Mouse (Mus musculus): ENCODE measurements around the gene Arf1. TPM values are rescaled to one million over a fixed set of nuclear protein-coding genes. Genes with fewer than 3 reads are reported as not detected.

The Arf1 gene
- 300 and 320 TPM in 2 replicates for total RNA-seq (2017)

DNA sequence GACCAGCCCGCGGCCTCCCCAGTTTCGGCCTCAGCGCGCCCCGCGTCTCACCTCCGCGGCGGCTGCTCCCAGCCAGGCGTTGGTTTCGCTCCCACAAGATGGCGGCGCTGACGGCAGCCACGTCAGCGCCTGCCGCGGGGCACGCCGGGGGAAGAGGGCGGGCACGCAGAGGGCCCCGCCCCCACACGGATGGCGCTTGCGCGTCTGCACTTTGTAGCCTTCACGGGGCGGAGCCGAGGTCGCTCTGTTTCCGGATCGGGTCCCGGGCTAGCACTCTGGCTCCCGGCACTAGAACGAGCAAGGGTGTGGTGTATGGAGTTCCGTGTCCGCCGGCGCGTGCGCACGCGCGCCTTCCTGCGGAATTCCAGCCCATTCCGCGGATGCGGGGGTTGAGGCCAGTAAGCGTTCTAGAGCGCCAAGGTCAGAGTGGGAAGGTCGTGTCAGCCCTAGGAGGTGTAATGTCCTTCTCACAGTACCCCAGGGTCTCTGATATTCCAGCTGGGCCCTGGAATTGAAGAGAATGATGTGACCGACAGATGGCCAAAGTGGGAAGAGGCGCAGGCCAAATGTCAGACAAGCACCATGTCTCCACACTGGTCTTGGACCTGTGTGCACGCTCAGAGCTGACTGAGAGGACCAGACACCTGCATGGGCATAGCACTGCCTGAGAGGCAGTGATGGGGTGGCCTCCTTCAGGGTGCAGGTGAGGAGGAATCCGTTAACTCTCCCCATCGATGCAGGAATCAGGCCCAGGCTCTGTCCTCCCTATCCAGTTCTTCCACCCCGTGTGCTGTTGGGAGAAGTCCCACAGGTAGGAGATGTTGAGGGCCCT is at the start of gene Arf1:
TSS of gene Arf1 (minus strand) at position 149 of the 832 bp plus-strand sequence.
- peak; percentile 84 for ATAC-seq (replicated peaks; ENCODE audit: low read depth, poor library complexity, severe bottlenecking)

DNA sequence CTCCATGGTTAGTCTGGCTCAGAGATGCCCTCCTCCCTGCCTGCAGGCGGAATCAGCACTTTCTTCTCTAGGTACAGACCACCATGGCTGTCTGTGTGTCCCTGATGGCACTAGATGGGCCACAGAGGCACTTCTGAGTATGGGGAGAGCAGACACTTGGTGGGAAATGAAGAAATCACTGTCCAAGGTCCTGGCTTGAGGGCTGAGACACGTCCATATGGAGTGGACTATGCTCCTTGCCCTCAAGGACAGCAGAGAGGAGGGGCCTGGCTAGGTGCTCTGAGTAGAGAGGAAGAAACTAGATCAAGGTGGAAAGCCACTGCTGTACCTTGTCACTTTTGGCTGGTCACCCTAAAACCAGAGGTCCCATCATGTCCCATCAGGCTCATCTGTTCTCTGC is 48.8 kb upstream of the Arf1 start:
- no peak for ATAC-seq (replicated peaks; ENCODE audit: low read depth, poor library complexity, severe bottlenecking)

DNA sequence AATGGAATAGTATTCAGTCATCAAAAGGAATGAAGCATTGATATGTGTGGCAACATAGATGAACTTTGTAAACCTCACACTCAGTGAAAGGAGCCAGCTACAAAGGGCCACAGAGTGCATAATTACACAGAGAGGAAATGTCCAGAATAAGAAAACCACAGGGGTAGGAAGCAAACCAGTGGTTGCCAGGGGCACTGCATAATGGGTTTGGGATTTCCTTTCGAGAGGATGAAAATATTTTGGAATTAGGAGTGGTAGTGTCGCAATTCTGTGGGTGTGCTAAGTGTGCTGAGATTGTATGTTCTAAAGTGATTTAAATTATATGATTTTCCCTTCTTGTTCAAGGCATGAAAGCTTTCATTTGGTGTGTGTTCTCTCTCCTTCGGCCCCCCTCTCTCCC is 46.1 kb upstream of the Arf1 start:
- no peak for ATAC-seq (replicated peaks; ENCODE audit: low read depth, poor library complexity, severe bottlenecking)

DNA sequence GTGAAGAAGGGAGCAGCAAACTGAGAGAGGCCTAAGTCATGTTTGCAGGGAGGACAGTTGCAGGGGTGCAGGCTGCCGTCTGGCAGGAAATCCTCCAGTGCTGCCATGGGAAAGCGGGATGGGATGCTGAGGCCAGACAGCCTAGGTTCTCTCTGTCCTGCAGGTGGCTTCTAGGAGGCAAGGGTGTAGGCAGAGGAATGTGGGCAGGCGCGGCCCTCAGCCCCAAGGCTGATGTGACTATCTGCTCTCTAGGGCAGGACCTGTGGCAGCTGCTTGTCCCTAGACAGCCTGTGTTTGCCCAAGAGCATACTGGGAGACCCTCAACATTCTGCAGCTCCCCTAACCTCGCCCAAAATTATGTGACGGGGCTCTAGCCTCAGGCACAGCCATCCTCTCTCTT is 38.7 kb upstream of the Arf1 start:
- ATAC-seq (replicated peaks; ENCODE audit: low read depth, poor library complexity, severe bottlenecking), result no peak

DNA sequence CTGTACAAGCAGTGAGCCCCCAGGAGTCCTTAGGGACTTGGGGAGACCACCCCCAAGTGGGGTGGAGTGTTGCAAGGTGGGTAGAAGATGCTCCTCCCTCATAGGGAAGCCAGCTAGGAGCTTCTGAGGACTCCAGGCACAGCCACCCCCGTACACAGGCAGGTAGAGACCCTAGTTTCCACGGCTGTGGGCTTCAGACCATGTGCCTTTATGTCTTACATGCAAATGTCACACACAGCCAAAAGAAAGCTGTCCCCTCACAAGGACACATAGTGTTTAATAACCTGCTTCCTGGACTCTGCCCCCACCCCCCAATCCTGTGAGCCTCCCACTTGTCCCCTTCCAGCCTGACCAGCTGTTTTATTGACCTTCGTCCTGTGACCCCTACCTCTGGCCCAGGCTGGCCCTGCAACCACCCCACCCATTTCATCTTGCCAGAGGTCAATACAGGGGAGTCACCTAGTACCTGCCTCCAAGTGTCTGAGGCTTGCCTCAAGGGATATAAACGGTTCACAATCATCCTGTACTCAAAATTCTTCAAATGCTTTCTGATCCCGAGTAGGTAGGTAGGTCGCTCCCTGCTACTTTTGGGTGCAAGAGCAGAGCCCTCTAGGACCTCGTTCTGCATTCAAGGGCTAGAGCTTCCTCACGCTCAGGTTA is 37.2 kb upstream of the Arf1 start:
- no peak for ATAC-seq (replicated peaks; ENCODE audit: low read depth, poor library complexity, severe bottlenecking)

DNA sequence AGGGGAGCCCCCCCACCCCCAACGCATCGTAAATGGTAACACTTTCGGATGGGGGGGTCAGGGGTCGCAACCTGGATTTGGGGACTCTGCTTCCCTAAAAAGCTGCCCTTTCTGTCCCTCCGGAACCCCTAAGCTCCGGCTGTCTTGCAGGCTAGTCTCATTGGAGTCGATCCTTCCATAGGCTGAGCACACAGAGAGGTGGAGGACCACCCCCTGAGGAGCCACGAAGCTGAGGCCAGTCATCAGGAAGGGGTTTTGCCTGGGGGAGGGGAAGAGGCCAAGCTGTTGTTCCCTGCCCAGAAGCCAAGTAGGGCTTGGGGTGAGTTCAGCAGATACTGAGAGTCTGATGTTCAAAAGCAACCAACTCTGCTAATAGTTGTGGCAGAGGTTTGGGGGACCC is 36.5 kb upstream of the Arf1 start:
- ATAC-seq (replicated peaks; ENCODE audit: low read depth, poor library complexity, severe bottlenecking), result no peak

DNA sequence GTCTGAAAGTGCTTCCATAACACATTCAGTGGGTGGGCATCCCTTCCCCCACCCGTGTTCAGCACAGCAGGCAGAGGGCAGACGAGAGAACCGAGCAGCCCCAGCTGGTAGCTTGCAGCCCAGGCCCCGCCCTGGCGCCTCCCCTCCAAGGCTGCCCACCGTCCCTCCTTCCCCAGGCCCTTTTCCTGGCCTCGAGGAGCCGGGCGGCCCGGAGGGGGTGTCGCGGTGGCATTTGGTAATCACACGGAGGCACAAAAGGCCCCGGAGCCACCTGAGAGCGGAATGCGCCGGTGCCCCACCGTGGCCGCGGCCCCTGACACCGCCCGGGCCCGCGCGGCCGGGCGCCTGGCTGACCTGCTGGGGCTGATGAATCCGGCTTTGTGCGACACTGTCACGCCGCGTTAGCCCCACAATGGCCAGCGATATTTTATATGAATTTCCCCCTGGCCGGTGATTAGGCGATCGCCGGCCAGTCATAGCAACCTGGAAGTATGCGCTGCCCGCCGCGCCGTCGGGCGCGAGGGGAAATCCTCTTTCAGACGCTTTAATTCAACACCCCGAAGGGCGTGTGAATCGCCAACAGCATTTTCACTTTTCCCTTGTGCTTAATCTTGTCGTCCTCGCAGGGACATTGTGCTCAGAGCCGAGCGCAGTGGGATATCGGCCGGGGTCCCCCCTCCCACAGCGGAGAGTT is 35.9 kb upstream of the Arf1 start:
- ATAC-seq (replicated peaks; ENCODE audit: low read depth, poor library complexity, severe bottlenecking), result peak; percentile 34

DNA sequence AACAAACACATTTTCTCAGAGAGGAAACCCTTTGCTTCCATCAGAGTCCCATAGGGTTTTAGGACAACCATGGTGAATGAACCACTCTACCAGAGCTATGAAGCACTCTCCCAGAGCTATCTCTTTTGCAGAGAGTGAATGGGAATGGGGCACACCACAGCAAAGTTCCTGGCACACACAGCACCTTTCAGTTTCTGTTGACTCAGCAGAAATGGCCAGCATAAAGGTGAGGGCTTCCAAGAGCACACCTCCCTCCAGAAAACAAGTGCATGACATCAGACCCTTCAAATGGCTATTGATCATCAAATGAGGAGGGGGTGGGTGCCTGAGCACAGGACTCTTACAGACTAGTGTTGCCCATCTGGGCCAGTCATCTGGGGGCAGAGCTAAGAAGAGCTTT is 34.2 kb upstream of the Arf1 start:
- no peak for ATAC-seq (replicated peaks; ENCODE audit: low read depth, poor library complexity, severe bottlenecking)

DNA sequence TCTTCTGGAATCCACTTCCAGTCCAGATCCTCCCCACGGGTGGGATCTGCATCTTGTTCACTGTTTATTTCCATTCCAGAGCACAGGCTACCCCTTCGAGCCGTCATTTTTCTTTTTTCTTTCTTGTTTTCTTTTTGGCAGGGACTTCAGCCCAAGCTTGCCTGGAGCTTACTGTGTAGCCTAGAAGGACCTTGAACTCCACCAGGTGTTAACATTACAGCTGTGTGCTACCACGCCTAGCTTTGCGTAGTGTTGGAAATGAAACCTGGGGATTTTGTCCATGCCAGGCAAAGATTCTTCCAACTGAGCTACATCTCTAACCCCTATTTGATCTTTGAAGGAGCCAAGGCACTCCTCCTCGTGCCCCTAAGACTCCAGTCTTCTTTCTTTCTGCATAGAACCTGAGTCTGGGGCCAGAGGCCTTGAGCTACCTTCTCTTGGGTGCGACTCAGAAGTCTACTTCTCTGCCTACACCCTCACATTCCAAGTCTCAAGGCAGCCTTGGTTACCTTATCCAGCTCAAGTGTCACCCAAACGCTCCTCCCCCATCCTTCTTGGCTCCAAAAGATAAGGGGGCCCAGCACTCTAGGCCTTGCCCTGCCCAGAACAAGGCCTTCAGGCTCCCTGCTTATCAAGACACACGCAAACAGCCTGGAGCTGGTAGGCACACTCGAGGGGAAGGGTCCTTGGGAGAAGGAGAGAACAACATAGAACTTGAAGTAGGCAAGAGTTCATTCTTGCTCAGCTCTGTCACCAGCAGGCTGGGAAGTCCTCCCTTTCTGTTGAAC is 32.8 kb upstream of the Arf1 start:
- peak; percentile 71 for ATAC-seq (replicated peaks; ENCODE audit: low read depth, poor library complexity, severe bottlenecking)

DNA sequence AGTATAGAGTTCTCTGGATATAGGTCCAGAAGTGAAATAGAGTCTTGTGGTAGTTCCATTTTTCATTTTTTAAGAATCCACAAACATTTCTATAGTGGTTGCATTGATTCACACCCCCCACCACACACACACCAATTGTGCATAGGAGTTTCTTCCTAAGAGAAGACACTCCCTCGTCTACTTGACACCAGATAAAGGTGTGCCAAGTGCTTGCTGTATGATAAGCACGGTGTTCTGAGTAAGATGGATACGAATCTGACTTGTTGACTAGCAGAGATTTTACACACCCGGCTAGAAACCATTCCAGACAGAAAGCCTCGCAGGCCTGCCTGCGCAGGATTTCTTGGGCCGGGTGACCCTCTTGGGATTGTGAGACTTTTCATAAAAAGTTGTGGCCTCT is 31.6 kb upstream of the Arf1 start:
- ATAC-seq (replicated peaks; ENCODE audit: low read depth, poor library complexity, severe bottlenecking), result no peak

DNA sequence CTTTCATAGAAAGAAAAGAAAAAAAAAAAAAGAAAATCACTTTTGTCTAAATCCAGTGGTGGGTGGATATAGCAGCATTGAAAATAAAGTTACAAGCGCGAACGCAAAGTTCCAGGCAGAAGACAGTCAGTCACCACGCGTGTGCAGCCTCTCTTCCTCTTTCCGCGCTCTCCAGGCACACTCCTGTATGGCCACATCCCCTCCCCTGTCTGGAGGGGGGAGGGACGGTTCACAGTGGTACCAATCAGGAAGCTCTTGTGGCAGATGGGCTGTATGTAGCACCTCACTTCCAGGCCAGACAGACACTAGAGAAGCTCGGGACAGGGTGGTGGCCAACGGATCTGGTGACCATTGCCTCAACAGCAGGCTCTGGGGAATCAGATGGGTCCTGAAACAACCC is 20.0 kb upstream of the Arf1 start:
- peak; percentile 87 for ATAC-seq (replicated peaks; ENCODE audit: low read depth, poor library complexity, severe bottlenecking)

DNA sequence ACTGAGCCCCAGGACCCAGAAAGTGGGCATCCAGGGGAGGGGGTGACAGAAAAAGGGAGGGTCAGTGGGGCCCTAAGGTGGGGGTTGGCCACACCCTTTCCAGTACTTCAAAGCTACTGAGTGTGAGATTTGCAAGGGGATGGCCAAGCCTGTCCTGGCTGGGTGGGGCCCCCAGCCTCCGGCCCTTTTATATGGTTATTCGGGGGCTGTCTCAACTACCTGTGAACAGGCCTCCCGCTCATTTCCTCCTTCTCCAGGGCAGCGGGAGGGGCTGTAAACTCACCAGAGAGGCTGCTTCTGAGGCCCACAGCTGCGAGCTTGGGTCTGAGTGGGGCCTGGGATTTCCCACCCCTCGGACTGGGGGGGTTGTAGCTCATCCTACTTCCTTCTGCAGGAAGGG is 15.8 kb upstream of the Arf1 start:
- no peak for ATAC-seq (replicated peaks; ENCODE audit: low read depth, poor library complexity, severe bottlenecking)

DNA sequence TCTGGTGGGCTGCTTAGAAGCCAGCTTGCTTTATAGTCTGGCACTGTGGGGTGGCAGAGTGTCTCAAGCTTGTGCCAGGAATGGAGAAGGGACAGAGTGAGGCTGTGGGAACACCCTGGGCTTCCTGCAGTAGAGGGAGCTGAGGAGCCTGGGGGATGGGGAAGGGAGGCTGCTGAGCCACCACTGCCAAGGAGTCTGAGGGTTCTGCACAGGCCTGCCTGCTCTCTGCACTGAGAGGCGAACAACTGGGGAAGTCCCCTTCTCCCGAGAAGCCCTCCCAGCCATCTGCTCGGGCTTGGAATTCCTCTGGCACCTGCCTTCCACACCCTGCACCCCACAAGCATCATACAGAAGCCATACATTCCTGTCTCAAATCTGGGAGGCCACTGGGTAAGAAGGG is 13.8 kb upstream of the Arf1 start:
- no peak for ATAC-seq (replicated peaks; ENCODE audit: low read depth, poor library complexity, severe bottlenecking)

DNA sequence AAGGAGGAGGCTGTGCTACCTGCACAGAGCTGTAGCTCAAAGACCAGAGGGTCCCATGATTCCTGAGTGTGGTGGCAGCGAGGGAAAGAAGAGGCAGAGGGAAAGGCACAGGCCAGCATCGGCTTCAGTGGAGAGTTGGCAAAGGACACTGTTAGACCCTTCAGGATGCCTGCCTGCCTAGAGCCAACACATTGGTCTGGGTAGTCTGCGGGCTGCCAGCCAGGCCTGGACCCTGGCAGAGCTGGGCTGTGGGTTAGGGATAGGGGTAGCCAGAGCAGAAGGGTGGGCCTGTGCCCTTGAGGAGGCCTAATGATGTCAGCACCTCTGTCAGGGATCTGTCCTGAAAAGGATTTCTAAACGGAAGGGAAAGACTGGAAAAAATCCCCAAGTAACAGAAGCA is 11.7 kb upstream of the Arf1 start:
- no peak for ATAC-seq (replicated peaks; ENCODE audit: low read depth, poor library complexity, severe bottlenecking)

DNA sequence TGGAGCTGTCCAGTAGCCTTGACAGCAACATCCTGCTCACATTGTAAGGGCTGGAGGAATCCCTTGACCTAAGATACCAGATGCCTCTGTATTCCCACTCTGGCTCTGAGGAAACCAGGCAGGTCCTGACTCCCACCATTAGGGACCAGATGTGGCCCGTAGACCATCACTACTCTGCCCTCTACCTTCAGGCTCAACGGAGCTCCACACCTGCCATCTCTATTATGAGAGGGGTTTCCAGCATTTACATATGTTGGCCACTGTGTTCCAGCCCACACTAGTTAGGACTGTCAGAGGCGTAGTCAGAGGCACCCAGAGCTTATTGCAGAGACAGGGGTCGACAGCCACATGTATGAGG is 11.3 kb upstream of the Arf1 start:
- ATAC-seq (replicated peaks; ENCODE audit: low read depth, poor library complexity, severe bottlenecking), result no peak

DNA sequence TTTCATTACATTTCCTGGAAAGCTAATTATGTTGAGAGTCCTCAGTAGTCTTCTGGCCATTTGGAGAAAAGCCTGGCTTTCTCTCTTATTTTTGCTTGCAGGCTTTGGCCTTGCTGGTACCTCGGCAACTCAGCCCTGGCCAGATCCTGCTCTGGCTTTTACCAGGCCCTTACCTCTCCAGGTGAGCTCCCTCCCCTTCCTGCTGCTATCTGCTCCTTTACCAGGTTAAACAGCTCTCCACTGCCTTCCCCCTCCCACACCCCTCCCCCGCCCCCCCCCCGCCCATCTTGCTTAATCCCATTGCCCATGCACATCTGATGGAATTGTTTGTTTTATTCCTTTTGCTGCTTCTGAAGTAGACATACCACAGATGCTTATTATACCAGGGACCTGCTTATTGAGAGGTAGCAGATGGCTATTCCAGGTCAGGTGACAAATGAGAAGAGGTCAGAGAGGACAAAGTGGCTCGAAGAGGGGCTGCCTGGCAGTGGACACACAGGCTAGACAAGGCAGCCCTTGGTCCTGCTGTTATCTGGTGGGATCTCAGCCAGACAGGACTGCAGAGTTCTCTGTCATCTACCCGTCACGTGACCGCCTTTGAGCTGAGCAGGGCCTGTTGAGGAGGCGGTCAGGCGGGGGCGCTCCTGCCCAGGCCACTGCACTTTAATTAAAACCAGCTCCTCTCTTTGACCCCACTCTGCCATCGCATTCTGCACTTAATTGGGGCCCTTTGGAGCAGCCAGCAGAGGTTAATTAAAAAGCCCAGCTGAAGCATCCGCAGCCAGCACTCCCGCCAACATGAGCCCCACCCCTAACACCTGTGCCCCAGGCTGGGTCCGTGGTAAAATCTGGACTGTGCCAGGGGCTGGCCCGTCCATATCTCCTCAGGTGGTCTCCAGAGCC is 10.7 kb upstream of the Arf1 start:
- ATAC-seq (replicated peaks; ENCODE audit: low read depth, poor library complexity, severe bottlenecking), result peak; percentile 86

DNA sequence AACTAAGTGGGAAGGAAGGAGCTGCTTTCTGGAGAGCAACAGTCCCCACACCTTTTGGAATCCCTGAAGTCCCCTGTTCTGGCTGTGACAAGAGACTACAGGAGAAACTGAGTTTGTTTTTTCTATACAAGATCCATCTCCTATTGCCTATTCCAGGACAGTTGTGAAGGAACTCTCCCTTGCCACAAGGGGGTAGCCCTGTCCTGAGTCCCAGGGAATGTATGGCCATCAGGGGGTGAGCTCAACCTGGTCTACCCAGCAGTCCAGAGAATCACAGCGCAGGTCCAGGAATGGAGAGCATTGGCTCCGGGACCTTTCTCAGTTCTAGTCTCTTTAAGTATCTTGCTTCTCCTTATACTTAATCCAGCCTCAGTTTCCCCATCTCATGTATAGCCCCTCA is 4.7 kb upstream of the Arf1 start:
- no peak for ATAC-seq (replicated peaks; ENCODE audit: low read depth, poor library complexity, severe bottlenecking)

DNA sequence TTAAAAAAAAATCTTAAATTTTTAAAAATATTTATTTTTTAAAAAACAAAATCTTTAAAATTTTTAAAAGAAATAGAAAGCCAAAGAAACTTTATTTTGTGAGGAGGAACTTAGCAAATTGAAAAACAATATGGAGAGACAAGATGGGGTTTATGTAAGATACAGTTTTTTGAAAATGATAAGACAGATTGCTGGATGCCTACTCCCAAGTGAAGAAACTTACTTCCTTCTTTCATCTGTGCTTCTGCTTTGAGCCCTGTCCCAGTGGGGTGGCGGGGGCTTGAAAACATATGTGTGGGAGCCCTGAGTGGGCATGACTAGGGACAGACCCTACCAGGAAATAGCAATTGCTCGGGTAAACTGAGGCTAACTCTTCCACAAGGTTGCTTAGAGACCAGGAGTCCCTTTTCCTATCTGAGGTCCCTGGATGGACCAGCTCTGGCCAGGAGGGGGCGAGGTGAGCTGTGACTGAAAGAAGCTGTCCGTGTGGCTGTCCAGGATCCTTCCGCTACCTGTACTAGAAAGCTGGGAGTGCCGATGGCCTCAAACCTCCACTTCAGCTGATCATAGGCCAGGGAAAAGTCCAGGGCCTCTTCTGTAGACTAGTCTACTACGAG is 2.2 kb upstream of the Arf1 start:
- peak; percentile 43 for ATAC-seq (replicated peaks; ENCODE audit: low read depth, poor library complexity, severe bottlenecking)

DNA sequence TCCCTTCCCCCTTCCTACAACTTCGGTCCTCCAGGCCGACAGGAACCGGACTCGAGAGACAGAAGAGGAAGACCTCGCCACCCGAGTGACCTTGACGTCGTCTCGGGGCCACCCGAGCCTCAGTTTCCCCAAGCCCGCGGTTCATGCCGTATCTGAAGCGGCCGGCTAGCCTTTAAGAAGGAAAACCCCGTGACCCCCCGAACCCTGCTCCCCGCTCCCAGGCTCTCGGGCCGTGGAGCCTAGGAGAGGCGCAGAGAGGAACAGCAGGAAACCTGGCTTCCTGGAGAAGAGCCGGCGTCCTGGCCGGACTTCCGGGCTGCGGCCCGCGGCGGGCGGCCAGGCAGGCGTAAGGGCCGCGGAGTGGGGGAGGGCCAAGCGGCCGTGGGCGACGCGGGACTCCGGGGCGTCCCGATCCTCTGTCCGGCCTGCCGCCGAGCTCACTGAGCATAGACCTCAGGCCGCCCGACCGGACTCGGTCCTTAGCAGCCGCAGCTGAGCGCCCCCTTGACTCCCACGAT is 407 bp downstream of the Arf1 start:
- ATAC-seq (replicated peaks; ENCODE audit: low read depth, poor library complexity, severe bottlenecking), result no peak

Data from common myeloid progenitor, adult 5-6 weeks (primary cell).